Mouse (Mus musculus) ES-CJ7 (cell line): ENCODE results near the gene Apc2.
A peak's percentile ranks its signal among the peaks of the same experiment; 100 is the strongest.

ENCODE experiments used
- DNase-seq: peaks from one replicate; pipeline ENCODE4 v3.0.0; 2011; ENCODE audit warnings: low read depth, low spot score

Apc2 gene

DNA sequence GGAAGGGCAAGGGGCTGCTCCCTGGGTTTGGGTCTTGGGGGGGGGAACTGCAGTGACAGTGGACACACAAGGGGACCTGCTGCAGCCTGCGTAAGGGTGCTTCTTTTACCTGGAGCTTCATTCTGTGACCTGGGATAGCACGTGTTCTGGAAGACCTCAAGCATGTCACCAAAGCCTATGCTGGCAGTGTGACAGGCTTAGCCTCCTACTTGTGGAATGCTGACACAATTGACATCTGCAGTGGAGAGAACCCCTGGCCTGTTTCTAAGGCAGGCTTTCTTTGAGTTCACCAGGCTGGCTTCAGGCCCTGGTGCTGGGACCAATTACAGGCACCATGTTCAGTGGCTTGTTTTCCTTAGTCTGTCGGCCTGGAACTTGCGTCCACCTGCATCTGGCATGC, 1.5 kb upstream of the Apc2 start:
- no peak for DNase-seq

DNA sequence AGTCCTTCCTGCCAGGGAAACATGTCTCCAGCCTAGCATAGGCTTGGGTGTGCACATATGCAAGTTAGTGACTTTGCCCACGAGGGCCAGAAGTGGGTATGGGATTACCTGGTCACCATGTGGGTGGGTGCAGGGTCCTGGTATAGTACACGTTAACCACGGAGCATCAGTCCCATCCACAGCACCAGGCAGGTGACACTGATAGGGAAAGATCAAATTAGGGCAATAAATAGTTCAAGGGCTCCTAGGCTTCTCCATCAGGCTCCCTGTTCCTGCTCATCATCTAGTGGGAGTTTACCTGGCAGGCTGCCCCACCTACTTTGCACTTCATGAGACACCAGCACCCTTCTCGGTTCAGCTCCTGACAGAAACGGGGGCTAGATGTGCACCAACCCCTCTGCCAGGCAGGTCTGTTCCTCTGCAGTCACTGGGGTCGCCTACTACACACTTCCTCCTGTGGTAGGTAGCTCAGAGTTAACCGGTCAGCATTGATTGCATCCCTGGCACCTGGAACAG, 931 bp upstream of the Apc2 start:
- DNase-seq = no peak

DNA sequence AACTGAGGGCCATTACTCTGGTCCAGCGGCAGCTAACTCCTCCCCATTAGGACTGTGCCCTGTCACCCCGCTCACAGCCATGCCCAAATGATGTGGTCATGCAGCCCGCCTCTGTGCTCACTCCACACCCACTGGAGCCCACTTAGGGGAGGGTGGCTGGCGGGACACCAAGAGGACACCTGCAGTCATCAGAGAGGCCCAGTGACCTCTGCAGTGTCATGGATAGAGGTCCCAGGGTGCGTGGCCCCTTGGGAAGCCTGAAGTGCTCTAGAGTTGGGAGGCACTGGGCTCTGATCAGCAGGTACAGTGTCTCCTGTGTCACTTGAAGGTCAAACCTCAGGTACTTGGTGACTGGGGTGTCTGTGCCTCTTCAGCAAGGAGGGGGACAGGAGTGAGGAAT, 1.0 kb downstream of the Apc2 start:
- DNase-seq = no peak

DNA sequence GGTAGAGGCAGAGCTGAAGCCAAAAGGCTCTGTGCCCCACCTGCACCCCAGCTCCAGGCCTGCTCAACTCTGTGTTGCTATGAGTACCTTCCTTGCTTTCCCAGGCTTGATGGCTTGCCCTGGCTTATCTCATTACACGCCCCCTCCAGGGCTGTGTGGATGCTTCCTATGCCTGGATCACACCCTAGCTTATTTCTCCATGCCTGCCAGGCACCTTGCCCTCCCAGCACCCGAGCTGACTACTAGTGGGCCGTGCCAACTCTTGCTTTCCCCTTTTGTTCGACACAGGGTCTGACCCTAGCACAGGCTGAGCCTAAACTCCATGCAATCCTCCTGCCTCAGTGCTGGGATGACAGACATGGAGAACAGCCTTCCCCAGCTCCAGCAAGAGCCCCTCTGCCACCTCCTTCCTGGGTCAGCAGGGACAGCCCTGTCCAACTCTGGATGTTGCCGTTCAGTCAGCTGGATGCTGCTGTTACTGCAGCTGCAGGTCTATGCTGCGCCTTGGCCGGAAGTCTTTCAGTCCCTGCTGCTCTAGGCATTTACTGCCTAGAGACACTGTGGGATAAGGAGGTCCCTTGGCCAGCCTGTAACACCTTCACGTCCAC, 1.9 kb downstream of the Apc2 start:
- DNase-seq = no peak

DNA sequence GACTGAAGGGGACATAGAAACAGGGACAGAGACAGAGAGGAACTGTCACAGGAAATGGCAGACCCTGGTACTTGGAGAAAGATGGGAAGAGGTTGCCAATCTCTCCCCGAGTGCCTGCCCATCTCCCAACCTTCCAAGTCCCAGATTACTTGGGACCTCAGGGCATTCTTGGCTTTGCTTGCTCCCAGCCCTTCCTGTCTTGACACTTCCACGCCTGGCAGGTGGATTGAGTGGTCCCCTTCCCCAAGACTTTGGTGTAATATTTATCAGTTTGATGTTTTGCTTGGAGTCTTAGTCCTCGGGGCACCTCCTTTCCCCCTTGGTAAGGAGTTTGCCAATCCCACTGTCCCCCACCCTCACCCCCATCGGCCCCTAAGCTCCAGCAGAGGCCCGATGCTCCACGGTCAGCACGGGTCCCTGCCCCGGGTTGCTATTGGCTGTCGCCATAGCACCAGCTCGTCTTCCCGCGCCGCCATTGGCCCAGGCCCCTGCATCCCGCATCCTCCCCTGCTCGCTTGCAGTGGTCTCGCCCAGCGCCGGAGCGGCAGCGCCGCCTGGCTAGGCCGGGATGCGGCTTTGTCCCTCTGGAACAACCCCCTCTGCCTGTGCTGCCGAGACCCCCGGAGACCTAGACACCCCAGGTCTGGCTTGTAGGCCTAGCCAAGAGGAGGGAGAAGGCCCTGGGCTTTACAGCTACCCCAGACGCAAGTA, 2.9 kb downstream of the Apc2 start:
- DNase-seq = peak; percentile 52

DNA sequence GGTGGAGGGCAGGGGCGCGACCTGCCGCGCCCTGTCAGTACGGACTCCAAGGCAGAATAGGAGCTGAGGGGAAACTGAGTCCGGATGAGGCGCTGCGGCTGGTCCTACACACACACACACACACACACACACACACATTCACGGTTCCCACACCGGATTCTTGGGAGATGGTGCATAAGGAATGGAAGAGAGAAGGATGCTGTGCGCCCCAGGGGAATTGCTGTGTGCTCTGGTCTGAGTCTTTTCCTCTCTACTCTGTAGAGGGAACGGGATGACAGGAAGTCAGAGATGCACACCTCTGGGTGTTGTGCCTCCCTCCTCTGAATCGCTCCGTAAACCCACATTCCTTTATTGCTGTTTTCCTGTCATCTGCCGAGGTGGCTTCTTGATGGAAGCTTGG, 3.5 kb downstream of the Apc2 start:
- no peak for DNase-seq

DNA sequence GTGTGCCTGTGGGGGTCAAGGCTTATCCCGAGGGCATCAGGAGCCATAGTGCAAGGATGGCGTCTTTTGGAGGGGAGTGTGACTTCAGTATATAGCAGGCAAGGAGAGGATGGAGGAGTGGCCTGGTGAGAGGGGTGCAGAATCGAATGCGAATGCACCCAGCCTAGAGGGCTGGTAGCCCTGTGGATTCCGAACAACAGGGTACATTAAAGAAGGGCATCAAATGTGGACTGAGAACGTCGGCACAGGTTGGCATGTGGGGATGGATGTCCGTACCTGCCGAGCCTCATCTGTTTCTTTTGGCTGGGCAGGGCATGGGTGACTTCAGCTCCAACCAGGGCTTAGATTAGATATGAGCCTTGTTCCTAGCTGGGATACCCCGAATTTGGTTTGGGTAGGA, 4.0 kb downstream of the Apc2 start:
- no peak for DNase-seq

DNA sequence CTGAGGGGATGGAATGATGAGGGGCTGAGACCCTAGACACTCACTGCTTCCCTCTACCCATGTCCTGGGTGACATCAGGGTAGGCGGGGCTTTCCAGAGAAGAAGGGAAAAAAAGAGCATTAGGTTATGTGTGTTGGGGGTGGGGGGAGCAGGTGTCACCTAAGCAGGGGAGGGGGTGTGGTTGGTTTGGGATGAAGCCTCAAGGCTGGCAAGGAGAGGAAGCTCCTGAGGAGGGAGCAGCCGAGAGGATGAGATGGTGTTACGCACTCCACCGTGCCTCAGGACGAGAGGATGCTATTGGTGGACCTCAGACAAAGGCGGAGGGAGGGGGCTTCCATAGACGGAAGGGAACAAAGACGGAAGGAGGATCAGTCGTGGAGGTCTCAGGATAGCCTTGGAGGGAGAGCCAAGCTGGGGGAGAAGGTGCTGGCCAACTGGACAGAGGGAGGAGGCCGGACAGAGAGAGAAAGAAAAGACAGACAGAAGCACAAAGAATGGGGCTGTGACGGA, 5.0 kb downstream of the Apc2 start:
- no peak for DNase-seq

DNA sequence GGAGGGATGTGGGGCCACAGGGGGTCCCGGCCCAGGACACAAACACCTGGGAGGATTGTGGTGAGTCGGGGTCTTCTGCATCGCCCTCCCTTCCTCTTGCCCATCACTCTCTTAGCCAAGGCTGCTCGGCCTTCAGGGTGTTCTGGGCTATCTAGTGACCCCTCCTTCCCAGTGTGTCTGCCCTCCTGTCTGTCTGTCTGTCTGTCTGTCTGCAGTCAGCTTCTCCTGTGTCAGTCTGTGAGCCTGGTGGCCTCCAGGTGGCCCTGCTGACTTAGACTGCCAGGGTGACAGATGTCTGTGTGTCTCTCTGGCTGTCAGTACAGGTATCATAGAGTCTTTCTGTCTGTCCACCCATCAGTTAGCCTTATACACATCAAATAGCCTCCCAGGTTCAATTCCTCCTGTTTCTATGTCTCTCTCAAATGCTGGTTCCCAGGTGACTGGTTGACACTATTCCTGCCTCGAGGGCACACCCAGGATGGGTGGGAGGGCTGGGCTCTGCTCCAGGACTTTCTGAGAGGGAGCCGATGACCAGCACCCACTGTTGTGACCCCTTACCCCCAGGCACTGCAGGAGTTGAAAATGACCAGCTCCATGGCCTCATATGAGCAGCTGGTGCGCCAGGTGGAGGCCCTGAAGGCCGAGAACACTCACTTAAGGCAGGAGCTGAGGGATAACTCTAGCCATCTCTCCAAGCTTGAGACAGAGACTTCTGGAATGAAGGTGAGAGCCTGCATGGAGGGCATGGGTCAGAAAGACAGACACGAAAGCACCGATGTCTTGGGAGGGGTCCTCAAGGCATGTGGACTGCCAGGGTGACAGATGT, 5.7 kb downstream of the Apc2 start:
- DNase-seq = no peak

DNA sequence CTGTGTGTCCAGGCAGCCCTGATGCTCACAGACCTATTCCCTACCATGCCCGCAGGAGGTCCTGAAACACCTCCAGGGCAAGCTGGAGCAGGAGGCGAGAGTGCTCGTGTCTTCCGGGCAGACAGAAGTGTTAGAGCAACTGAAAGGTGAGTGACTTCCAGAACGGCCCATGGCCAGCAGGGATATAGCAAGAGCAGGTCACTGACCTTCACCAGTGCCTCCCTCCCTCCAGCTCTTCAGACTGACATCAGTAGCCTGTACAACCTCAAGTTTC, 6.2 kb downstream of the Apc2 start:
- DNase-seq = no peak

DNA sequence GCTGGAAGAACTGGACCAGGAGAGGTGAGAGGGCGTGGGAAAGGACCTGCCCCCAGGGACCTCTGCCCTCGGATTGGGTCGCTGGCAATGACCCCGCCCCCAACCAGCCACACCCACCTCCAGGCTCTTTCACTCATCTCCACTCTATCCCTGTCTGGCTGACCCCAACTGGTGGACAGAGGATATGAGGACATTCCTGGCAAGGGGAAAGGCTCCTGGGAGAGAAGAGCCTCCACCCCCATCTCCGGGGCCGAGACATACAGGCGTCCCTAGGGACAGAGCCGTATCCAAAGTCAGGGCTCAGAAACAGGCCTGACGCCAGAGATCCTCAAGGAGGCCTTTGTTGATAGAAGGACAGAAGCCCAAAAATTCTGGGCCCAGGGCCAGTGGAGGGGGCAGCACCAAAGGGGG, 6.7 kb downstream of the Apc2 start:
- DNase-seq = no peak

DNA sequence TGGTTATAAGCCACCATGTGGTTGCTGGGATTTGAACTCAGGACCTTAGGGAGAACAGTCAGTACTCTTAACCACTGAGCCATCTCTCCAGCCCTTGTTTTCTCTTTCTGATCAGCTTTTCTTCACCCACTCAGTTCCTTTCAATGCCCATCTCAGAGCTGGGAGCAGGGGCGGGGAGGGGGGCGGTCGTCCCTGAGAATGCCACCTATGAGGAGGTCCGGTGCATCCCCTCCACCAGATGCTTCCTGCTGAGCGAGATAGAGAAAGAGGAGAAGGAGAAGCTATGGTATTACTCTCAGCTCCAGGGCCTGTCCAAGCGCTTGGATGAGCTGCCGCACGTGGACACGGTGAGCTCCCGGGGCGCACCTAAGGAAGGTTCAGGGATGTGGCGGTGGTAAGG, 8.7 kb downstream of the Apc2 start:
- no peak for DNase-seq

DNA sequence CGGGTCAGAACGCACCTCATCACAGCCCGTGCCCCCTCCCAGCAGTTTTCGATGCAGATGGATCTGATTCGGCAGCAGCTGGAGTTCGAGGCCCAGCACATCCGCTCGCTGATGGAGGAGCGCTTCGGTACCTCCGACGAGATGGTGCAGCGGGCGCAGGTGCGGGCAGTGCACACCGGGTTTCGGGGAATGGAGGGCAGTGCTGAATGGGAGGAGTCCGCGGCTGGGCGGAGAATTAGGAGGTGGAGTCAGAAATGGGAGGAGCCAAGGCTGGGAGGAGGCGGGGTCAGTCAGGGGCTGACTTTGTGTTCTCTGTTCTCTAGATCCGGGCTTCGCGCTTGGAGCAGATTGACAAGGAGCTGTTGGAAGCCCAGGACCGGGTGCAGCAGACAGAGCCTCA, 9.1 kb downstream of the Apc2 start:
- DNase-seq = peak; percentile 87

DNA sequence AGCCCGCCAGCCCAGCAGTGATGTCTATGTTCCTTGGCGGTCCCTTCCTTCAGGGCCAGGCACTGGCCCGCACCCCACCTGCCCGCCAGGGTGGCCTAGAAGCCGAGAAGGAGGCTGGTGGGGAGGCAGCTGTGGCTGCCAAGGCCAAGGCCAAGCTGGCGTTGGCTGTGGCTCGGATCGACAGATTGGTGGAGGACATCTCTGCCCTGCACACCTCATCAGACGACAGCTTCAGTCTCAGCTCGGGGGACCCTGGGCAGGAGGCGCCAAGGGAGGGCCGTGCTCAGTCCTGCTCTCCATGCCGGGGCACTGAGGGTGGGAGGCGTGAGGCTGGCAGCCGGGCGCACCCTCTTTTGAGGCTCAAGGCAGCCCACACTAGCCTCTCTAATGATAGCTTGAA, 15.8 kb downstream of the Apc2 start:
- no peak for DNase-seq

DNA sequence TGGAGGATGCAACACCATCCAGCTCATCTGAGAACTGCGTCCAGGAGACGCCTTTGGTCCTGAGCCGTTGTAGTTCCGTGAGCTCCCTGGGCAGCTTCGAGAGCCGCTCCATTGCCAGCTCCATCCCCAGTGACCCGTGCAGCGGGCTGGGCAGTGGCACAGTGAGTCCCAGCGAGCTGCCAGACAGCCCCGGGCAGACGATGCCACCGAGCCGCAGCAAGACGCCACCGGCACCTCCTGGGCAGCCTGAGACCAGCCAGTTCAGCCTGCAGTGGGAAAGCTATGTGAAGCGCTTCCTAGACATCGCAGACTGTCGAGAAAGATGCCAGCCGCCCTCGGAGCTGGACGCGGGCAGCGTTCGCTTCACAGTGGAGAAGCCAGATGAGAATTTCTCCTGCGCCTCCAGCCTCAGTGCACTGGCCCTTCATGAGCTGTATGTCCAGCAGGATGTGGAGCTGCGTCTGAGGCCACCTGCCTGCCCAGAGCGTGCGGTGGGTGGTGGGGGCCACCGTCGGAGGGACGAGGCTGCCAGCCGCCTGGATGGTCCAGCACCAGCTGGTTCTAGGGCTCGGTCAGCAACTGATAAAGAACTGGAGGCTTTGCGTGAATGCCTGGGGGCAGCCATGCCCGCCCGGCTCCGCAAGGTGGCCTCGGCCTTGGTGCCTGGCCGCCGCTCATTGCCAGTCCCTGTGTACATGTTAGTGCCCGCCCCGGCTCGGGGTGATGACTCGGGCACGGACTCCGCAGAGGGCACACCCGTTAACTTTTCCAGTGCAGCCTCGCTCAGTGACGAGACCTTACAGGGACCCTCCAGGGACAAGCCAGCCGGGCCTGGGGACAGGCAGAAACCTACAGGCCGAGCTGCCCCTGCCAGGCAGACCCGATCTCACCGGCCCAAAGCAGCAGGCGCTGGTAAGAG, 17.1 kb downstream of the Apc2 start:
- no peak for DNase-seq

DNA sequence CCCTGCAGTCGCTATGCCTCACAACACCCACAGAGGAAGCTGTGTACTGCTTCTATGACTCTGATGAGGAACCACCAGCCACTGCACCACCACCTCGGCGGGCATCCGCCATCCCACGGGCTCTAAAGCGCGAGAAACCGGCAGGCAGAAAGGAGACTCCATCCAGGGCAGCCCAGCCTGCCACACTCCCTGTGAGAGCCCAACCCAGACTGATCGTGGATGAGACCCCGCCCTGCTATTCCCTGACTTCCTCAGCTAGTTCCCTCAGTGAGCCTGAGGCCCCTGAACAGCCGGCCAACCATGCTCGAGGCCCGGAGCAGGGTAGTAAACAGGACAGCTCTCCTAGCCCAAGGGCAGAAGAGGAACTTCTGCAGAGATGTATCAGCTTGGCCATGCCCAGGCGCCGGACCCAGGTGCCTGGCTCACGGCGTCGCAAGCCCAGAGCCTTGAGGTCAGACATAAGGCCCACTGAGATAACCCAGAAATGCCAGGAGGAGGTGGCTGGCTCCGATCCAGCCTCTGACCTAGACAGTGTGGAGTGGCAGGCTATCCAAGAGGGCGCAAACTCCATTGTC, 17.9 kb downstream of the Apc2 start:
- DNase-seq = no peak

DNA sequence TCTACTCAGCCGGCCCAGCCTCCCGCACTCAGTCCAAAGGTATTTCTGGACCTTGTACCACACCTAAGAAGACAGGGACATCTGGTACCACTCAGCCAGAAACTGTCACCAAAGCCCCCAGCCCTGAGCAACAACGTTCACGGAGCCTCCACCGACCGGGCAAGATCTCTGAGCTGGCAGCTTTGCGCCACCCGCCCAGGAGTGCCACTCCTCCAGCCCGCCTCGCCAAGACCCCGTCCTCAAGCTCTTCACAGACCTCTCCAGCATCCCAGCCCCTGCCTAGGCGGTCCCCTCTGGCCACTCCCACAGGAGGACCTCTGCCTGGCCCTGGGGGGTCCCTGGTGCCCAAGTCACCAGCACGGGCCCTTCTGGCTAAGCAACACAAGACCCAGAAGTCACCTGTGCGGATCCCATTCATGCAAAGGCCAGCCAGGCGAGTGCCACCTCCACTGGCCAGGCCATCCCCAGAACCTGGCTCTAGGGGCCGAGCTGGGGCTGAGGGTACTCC, 18.8 kb downstream of the Apc2 start:
- DNase-seq = no peak

DNA sequence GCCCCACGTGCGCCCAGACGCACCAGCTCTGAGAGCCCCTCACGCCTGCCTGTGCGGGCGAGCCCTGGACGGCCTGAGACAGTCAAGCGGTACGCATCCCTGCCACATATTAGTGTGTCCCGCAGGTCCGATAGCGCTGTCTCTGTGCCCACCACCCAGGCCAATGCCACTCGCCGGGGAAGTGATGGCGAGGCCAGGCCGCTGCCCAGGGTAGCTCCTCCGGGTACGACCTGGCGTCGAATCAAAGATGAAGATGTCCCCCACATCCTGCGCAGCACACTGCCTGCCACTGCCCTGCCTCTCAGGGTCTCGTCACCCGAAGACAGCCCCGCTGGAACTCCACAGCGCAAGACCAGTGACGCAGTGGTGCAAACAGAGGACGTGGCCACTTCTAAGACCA, 19.5 kb downstream of the Apc2 start:
- no peak for DNase-seq

DNA sequence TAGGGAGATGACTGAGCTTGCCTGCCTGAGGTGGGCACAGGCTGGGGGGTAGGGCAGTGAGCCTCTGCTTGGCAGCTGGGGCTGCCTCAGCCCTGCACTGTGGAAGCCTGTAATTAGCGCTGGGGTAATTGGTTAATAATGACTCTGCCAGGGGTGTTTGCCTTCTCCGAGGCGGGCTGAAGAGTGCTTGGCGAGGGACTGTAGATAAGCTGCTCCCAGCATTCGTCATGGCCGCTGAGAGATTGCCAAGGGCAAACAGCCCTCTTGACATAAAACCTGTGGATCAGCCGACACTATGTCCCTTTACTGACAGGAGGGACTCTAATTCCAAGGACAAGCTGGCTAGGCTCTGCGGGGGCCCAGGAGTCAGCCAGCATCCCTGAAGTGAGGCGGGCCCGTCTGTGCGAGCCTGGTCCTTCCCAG, 20.6 kb downstream of the Apc2 start:
- DNase-seq = no peak

DNA sequence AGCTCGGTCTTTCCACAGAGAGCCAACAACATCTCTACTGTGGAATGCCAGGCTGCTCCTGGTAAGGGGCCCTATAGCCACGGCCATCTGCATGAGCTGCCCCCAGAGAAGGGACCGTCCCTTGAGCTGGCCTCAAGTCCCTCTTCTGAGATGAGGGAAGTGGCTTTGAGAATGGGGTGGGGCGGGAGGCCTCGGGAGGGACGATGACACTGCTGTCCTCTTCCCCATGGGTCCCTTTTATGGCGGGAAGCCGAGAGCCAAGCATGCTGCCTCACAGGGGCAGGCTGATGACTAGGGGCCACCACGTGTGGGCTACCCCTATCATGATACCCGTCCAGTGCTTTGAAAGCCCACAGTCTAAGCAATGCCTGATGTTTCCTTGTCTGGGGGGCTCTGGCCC, 21.2 kb downstream of the Apc2 start:
- DNase-seq = no peak

DNA sequence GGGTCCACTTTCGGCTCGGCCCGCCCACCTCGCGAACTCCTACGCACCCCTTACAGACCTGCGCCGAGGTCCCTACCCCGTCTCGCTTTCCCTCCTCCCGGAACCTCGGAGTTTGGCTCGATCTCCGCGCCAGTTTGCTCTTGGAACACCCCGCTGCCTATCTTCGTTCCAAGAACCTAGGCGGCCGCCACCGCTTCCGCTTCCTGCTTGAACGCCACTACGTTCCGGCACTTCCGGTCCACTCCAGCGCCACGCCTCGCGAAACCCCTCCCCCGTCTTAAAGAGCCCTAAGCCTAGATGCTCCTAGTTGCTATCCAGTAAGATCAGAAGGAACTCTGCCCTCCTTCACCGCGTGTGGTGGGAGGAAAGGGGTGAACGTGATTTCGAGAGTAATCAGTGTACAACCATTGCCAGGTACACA, 24.6 kb downstream of the Apc2 start, which contains the start of gene 2310011J03Rik:
2310011J03Rik (minus strand) TSS at position 198 of the 421 bp plus-strand sequence.
- DNase-seq = peak; percentile 92
